Mouse (Mus musculus) adrenal gland, adult 8-10 months (tissue): ENCODE measurements around the gene Asb10. TPM values are rescaled to one million over a fixed set of nuclear protein-coding genes. Genes with fewer than 3 reads are reported as not detected.
"Not testable (repeated sequence)": the region's sequence is repeated elsewhere in the genome, so short reads cannot be mapped to it uniquely, and the experiment has no call there.

Source experiments
- DNase-seq: peaks from one replicate; pipeline ENCODE4 v3.0.0; 2022
- total RNA-seq, 4 experiments: library from RNA; stranded (reverse); gene quantifications; 2 replicates each; pipeline ENCODE4 v1.2.4; 2022

The Asb10 gene
- under 1 TPM; 0.37 to 0.75 (median 0.59) TPM for total RNA-seq

GRCm38 (mm10) chr5:24540387-24541143 is at the start of gene Asb10:
Gene Asb10 (minus strand): TSS chr5:24540978.
- no peak for DNase-seq

- no peak for DNase-seq
These were observed 49.0 kb upstream of the Asb10 start for GRCm38 (mm10) chr5:24589511-24590500.

DNA sequence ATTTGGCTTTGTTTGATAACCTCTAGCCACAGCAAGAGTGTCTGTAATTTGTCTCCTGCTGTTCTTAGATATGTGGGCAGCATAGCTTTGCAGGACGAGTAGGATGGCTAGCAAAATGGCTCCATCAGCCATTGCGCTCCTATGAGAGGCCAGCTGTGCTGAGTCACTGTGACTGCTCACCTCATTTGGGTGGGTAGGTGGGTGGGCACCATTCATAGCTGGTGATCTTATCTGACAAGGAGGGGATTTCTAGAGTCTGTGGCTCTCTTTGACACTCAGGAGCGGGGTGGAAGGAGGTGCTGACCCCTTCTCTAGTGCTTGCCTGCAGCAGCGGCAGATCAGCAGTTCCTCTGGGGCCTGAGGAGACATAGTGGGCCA is 46.4 kb upstream of the Asb10 start:
- no peak for DNase-seq

DNA sequence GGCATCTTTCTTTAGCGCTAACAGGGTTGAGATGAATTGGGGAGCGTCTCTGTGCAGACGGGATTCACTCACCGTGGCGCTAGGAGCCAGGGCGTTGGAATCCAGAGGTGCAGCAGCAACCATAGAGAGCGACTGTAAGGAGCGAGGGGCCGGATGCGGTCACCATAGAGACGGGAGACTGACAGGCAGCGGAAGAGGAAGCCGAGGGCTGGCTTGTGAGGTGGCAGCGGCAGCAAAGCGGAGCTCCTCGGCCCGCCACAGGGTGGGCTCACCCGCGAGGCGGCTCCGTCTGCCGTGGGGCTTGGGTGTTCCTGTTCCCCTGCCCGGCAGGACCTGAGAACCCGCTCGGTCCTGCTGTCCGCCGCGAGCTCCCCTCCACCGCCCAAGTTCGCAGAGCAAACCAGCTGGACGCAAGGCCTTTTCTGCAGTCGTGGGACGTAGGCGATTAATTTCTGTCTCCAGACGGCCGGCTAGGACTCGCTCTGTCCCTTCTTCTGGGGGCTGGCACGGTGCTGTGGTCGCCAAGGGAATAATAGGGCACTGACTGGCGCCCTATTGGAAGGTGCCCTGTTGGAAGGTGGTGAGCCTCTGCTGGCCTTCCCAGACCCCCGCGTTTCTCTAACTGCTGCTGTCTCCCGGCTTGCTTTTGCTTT is 45.9 kb upstream of the Asb10 start, which contains the start of gene Chpf2:
Gene Chpf2, plus strand, starts transcription at position 195 of the 653 bp plus-strand sequence.
- DNase-seq: peak; percentile 76

- DNase-seq: no peak
These were observed 45.3 kb upstream of the Asb10 start for GRCm38 (mm10) chr5:24586106-24586505.

- DNase-seq: no peak
These were observed 37.6 kb upstream of the Asb10 start for GRCm38 (mm10) chr5:24578109-24578963.

GRCm38 (mm10) chr5:24577183-24577929 is 36.6 kb upstream of the Asb10 start, which contains the start of gene Abcf2:
Gene Abcf2 (minus strand): TSS chr5:24577467.
- DNase-seq: peak; percentile 100

GRCm38 (mm10) chr5:24576801-24577182 is 36.0 kb upstream of the Asb10 start:
- DNase-seq: no peak

GRCm38 (mm10) chr5:24575948-24576347 is 35.2 kb upstream of the Asb10 start:
- DNase-seq: no peak

- no peak for DNase-seq
These were observed 15.9 kb upstream of the Asb10 start, which contains the start of gene 4931409K22Rik for GRCm38 (mm10) chr5:24556709-24557108. Gene 4931409K22Rik (minus strand): TSS chr5:24556809.

GRCm38 (mm10) chr5:24555335-24555734 is 14.6 kb upstream of the Asb10 start:
- not testable (repeated sequence) for DNase-seq

DNA sequence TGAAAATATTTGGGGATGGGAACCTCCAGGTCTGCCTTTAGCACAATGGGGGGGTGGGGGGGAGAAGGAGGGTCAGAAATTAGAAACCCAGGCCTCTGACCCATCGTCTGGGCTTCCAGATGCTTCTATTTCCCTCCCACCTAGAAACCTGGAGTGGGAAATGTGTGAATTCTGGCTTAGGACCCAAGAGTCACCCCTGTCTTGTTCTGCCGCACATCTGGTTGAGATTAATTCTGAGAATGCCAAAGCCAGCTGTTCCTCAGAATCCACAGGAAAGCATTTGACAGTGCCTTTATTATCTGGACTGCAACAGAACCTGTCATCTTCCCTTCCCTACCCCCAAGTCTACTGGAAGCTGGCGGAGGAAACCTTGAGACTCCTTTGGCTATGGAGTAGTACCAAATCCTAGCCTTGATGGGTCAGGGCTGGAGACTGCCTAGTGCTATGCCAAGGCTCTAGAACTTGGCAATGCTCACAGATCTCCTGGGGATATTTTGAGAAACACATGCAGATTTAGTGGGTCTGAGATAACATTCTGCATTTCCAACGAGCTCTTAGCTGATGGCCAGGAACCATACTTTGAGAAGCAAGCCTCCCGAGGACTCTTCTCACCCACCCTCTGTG is 13.0 kb upstream of the Asb10 start:
- DNase-seq: no peak

DNA sequence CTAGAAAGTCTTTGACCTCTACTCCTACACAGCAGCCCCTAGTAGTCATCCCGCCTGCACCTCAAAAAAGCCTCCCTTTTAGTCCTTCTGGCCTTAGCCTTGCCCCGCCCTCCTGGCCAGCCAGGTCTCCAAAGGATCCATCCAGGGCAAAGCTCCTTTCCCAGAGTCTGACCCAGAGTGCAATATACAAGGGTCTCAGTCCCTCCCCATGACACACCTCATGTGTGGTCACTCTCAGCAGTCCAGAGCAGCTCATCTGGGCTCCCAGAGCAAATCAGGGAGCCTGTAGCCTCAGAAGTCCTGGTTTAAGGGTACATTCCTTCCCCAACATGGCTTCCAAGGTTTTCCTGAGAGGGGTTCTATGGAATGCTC is 10.5 kb upstream of the Asb10 start:
- no peak for DNase-seq

DNA sequence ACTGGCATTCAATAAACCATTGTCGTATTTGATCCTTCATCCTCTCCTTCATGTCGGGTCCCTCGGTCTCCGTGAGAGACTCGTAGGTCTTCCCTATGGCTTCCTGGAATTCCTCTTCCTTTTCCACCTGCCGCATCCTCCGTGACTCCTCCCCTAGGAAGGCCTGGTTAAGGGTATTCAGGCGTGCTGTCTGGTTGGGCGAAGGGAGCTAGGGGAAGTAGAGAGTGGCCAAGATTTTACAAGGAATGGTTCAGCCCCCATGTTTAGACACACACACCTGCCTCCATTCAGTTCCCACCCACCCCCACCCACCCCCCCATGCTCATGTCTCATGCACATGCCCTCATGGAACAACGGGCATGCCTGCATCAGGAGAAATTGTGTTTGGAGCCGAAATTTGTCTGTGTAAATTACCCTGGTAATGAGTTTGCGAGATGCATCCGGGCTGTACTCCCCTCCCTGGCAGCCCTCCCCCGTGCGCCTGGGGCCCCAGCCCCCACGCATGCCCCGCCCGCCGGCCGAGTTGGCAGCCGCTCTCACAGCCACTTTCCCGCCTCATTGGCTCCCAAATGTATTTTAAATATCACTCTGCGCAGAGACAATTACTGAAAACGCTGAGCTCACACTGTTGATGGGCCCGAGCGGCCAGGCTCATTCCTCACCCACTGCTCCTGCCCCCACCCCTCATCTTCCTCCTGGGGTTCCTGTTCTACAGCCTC is 10.0 kb upstream of the Asb10 start:
- no peak for DNase-seq

DNA sequence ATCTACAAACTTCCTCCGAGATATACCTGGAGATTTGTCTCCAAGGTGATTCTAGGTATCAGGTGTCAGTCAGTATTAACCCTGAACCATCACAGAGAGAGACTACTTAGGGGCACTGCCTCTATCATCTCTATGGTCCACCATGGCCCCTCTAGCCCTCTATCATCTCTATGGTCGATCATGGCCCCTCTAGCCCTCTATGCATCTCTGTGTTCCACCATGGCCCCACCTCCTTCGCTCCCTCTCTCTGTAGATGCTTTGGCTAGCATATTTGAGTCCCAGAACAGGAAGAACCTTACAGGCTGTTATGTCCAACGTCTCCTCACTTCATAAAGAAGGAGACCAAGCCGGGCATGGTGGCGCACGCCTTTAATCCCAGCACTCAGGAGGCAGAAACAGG is 1.9 kb upstream of the Asb10 start:
- no peak for DNase-seq

GRCm38 (mm10) chr5:24541144-24541569 is 379 bp upstream of the Asb10 start:
- no peak for DNase-seq

GRCm38 (mm10) chr5:24539571-24540296 is 1.0 kb downstream of the Asb10 start:
- no peak for DNase-seq

DNA sequence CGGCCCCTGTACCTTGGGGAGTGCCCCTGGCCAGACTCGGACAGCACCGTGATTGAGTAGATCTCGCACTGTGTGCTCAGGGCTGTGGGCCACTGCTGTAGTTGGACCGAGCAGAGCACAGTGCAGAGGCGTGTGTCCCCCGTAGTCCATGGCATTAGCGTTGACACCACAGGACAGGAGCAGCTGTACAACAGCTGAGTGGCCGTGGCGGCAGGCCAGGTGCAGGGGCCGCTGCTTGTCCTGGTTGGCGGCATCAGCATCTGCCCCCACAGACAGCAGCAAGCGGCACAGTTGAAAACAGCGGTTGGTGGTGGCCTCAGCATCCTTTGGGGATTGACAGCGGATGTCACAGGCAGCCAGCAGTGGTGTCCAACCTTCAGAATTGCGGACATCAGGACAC is 3.2 kb downstream of the Asb10 start:
- DNase-seq: no peak

- DNase-seq: peak; percentile 63
These were observed 4.3 kb downstream of the Asb10 start for GRCm38 (mm10) chr5:24536511-24536910.
